Mouse (Mus musculus) thymus, postnatal 25 days (tissue): Measurements from ENCODE around the gene Th.
A peak's percentile ranks its signal among the peaks of the same experiment; 100 is the strongest.

Source experiments
- DNase-seq: peaks from one replicate; pipeline ENCODE4 v3.0.0; 2022

Gene Th

GRCm38 (mm10) chr7:142899872-142900271 is 31.1 kb downstream of the Th start:
- DNase-seq = no peak

GRCm38 (mm10) chr7:142897471-142897870 is 33.5 kb downstream of the Th start:
- no peak for DNase-seq

GRCm38 (mm10) chr7:142895901-142896665 is 34.8 kb downstream of the Th start:
- no peak for DNase-seq

- no peak for DNase-seq
Measured at GRCm38 (mm10) chr7:142895223-142895840, 35.6 kb downstream of the Th start.

- peak; percentile 74 for DNase-seq
Measured at GRCm38 (mm10) chr7:142894669-142895068, 36.3 kb downstream of the Th start.

GRCm38 (mm10) chr7:142893721-142894639 is 36.9 kb downstream of the Th start:
- no peak for DNase-seq

GRCm38 (mm10) chr7:142893296-142893695 is 37.6 kb downstream of the Th start:
- no peak for DNase-seq

GRCm38 (mm10) chr7:142869419-142870163 is 61.3 kb downstream of the Th start:
- DNase-seq = no peak

- DNase-seq = peak; percentile 30
Measured at GRCm38 (mm10) chr7:142850681-142851080, 80.2 kb downstream of the Th start.
